Mouse (Mus musculus) embryo, embryonic 9.5 days (tissue): ENCODE measurements around the gene Celf2.

Source experiments
- DNase-seq: peaks from one replicate; pipeline ENCODE4 v3.0.0-alpha.2; 2017; ENCODE audit errors: extremely low spot score

The Celf2 gene

GRCm38 (mm10) chr2:7392500-7392899 lies 116.9 kb downstream of the Celf2 start:
- no peak for DNase-seq

GRCm38 (mm10) chr2:7389264-7389663 lies 120.1 kb downstream of the Celf2 start:
- DNase-seq = no peak

GRCm38 (mm10) chr2:7378736-7379135 lies 130.6 kb downstream of the Celf2 start:
- no peak for DNase-seq

- DNase-seq = no peak
Observed at GRCm38 (mm10) chr2:7377878-7378277, 131.5 kb downstream of the Celf2 start.

GRCm38 (mm10) chr2:7367738-7368137 lies 141.6 kb downstream of the Celf2 start:
- no peak for DNase-seq

- DNase-seq = no peak
Observed at GRCm38 (mm10) chr2:7359557-7359956, 149.8 kb downstream of the Celf2 start.

GRCm38 (mm10) chr2:7358816-7359215 lies 150.5 kb downstream of the Celf2 start:
- no peak for DNase-seq

- no peak for DNase-seq
Observed at GRCm38 (mm10) chr2:7351234-7351633, 158.1 kb downstream of the Celf2 start.

- DNase-seq = no peak
Observed at GRCm38 (mm10) chr2:7346703-7347461, 162.5 kb downstream of the Celf2 start.

GRCm38 (mm10) chr2:7344951-7345350 lies 164.4 kb downstream of the Celf2 start:
- DNase-seq = no peak

- no peak for DNase-seq
Observed at GRCm38 (mm10) chr2:7342911-7343478, 166.4 kb downstream of the Celf2 start.

GRCm38 (mm10) chr2:7334846-7335245 lies 174.5 kb downstream of the Celf2 start:
- DNase-seq = no peak

- DNase-seq = no peak
Observed at GRCm38 (mm10) chr2:7328018-7328899, 181.1 kb downstream of the Celf2 start.

- no peak for DNase-seq
Observed at GRCm38 (mm10) chr2:7319760-7320159, 189.6 kb downstream of the Celf2 start.

- DNase-seq = no peak
Observed at GRCm38 (mm10) chr2:7311776-7312175, 197.6 kb downstream of the Celf2 start.

- no peak for DNase-seq
Observed at GRCm38 (mm10) chr2:7310840-7311182, 198.6 kb downstream of the Celf2 start.

GRCm38 (mm10) chr2:7310129-7310839 lies 199.1 kb downstream of the Celf2 start:
- DNase-seq = peak; percentile 51

- no peak for DNase-seq
Observed at GRCm38 (mm10) chr2:7309324-7309723, 200.0 kb downstream of the Celf2 start.

- DNase-seq = no peak
Observed at GRCm38 (mm10) chr2:7308731-7309130, 200.6 kb downstream of the Celf2 start.

GRCm38 (mm10) chr2:7287434-7287833 lies 221.9 kb downstream of the Celf2 start:
- DNase-seq = no peak

GRCm38 (mm10) chr2:7273214-7273613 lies 236.1 kb downstream of the Celf2 start:
- peak; percentile 2 for DNase-seq

GRCm38 (mm10) chr2:7270051-7270450 lies 239.3 kb downstream of the Celf2 start:
- DNase-seq = no peak
